Mouse (Mus musculus) olfactory bulb, adult 2 months (tissue): Measurements from ENCODE around the gene Cbr1.

Experiments used
- CTCF ChIP-seq: fragments of 200-500 bp; IDR thresholded peaks from 2 replicates; pipeline ENCODE4 v1.5.1; 2012; ENCODE audit warnings: low read depth, mild to moderate bottlenecking, low read length, moderate library complexity; ENCODE audit not compliant: insufficient read depth
- POLR2A ChIP-seq: fragments of 200-500 bp; IDR thresholded peaks from 2 replicates; pipeline ENCODE4 v1.6.1; 2012; ENCODE audit warnings: mild to moderate bottlenecking, low read depth, low read length, moderate library complexity; ENCODE audit not compliant: insufficient read depth

GRCm38 (mm10) chr16:93593406-93593805 is 12.2 kb upstream of the Cbr1 start:
- TF ChIP-seq POLR2A (no peak), CTCF (no peak)
